Mouse (Mus musculus) skeletal muscle tissue, postnatal 0 days (tissue): ENCODE data around the gene Has1. TPM values are rescaled to one million over a fixed set of nuclear protein-coding genes. Genes with fewer than 3 reads are reported as not detected.

Experiments
- microRNA counts: library from miRNA; unstranded; fragments of <30 nt; microRNA quantifications from one replicate; lab custom pipeline; 2015
- microRNA-seq, 2 experiments: library from miRNA; unstranded; fragments of <30 nt; microRNA quantifications; one replicate each; pipeline ENCODE4; 2016
- polyA plus RNA-seq: library from polyadenylated mRNA; unstranded; fragments of >200 nt; fragmentation: Nextera tagmentation; extraction: Ambion mirVana; gene quantifications from 2 replicates; pipeline ENCODE4 v1.2.1, GENCODE M21; 2015

Gene Has1
- polyA plus RNA-seq: 0.62 TPM in 2 replicates

DNA sequence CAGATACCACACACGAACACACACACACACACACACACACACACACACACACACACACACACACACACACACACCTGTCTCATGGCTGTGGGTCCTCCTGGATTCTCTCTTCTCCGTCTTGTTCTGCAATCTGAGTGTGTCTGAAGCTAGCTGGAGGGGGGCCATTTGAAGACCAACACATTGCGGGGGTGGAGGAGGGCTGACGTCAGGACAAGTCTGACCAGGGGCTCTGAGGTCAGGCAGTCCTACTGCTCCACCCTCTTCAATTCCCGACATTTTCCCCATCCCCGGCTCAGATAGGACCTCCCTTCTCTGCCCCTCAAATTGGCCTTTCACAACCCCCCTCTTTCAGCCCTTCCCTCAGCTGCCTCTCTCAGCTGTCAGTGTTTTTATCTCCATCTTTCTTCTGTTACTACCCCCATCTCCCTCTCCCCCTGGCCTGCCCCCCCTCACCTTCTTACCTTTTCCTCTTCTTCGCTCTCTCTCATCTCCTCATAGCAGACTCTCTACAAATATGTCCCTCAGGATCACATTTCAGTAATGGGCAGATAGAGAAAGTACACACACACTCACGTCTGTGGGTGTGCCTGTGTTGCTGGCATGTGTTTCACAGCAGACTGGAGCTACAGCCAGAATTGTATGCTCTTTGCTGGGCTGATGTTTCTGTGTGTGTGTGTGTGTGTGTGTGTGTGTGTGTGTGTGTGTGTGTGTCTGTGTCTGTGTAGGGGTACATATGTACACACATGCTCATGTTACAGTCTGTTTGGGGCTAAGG, at the start of gene Has1:
Gene Has1, minus strand, starts transcription at position 142 of the 775 bp plus-strand sequence.

DNA sequence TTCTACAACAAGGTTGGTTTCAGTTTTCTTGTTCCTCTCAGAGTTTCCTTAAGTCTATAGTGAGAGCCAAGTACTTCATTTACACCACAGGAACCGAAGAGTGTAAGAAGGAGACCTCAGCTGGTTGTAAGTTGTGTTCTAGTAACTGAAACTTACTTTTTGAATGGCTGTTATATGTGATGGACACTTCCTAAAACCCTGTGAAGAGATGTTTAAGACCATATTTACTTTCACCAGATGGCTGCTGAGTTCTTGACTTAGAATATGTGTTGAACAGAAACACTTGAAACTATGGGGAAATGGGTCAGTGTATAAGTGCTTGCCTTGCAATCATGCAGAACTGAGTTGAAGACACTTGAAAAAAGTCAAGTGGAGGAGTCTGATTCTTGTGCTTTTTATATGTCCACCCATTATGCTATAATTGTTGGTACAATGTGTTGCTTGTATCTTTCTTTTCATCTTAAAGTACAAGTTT, 32.8 kb upstream of the Has1 start, which contains the start of the genes Fpr2 and Fpr3:
Gene Fpr2, plus strand, starts transcription at position 51 of the 475 bp plus-strand sequence.
Gene Fpr3, plus strand, starts transcription at position 79 of the 475 bp plus-strand sequence.

DNA sequence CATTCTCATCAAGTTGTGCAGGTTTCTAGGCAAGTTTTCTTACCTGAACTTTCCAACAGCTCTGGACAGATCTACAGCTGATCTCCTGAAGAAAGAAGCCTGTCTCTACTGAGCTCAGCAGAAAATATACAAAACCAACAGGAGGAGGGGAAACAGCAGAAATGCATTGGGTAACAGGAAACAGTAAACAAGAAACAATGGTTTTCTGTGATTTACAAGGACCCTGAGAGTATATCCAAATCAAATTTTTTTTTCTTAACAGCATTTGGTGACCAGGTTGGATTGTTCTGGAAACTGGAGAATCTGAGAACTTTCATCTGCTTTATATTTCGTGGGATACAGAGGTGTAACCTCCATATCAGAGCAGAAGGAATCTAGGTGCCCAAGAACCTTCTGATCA, 28.8 kb upstream of the Has1 start, which contains the start of gene Fpr1:
Gene Fpr1, minus strand, starts transcription at position 101 of the 400 bp plus-strand sequence.

DNA sequence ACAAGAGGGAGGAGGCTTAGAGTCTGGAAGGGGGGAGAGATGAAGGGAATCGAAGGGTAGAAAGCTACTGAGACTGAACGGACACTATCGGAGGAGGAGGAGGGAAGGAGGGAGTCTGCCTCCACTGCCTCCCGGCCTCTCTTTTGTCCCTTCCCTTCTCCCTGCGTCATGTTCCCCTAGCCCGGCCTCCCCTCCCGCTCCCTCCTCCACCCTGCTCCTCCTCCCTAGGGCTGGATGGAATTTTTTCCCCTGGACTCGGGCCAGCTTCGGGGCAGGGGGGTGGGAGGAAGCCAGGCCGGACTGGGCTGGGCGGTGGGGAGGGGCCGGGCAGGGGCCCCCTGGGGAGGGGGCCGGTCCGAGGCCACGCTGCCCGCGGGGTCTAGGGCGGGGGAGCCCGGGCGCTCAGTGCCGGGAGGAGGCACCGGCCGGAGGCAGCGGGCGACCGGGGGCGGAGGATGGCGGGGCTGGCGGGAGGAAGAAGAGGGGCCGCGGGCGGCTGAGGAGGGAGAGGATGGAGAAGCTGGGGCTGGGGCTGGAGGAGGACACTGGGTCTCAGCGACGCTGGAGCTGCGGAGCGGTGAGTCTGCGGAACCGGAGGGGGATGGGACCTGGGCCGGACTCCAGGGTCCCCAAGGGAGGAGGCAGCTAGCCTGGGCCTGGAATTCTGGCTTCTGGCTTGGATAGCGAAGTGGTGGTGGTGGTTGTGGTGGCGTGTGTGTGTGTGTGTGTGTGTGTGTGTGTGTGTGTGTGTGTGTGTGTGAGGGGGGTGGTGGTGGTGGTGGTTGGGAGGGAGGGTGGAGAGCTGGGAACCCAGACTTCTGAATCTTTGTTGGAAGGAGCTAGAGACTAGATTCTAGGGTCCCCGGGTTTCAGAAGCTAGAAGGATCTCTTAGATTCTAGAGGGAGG, 28.0 kb downstream of the Has1 start, which contains the start of gene Spaca6:
Gene Spaca6, plus strand, starts transcription at position 408 of the 907 bp plus-strand sequence.

MicroRNAs encoded within 50 kb of the gene (microRNA counts, 519-probe panel; counts per million panel counts)
- 6,226 counts per million, percentile 93 among the panel's probes with 10 or more counts for microRNA mmu-let-7e (lab: Ali Mortazavi, UCI)
- 2,197 counts per million, percentile 66 among the panel's probes with 10 or more counts for microRNA mmu-miR-125a-3p (lab: Ali Mortazavi, UCI)
- microRNA mmu-miR-125a-5p (lab: Ali Mortazavi, UCI): 6,806 counts per million, percentile 95 among the panel's probes with 10 or more counts
- 5,283 counts per million, percentile 88 among the panel's probes with 10 or more counts for microRNA mmu-miR-99b (lab: Ali Mortazavi, UCI)

Small RNA genes lying within 50 kb of the gene (microRNA-seq; reads per million reads assigned to microRNA genes)
- gene Gm25927: 0 reads per million in 2 experiments
- gene Mir125a: 1,331 to 2,866 reads per million in 2 experiments
- gene Mir99b: 5,519 to 6,398 reads per million in 2 experiments
- gene Mirlet7e: 0 reads per million in 2 experiments

Other genes with a start within 250 kb of the Has1 start
- gene Lnpep, start 230.2 kb downstream of the Has1 start, polyA plus RNA-seq: 8.3 and 9.9 TPM in 2 replicates
- gene Vmn2r90, start 151.5 kb downstream of the Has1 start, polyA plus RNA-seq: not detected in 2 replicates
- 7.7 and 10.5 TPM in 2 replicates for gene Spaca6, start 28.0 kb downstream of the Has1 start, polyA plus RNA-seq
- 0.54 and 0.73 TPM in 2 replicates for gene Fpr1, start 28.7 kb upstream of the Has1 start, polyA plus RNA-seq
- 0.42 and 0.62 TPM in 2 replicates for gene Fpr2, start 32.6 kb upstream of the Has1 start, polyA plus RNA-seq
- gene Fpr3, start 32.6 kb upstream of the Has1 start, polyA plus RNA-seq: not detected in 2 replicates
- not detected in 2 replicates for gene Fpr-rs4, start 166.5 kb upstream of the Has1 start, polyA plus RNA-seq
- gene Vmn2r124, start 194.2 kb upstream of the Has1 start, polyA plus RNA-seq: not detected in 2 replicates
- gene Vmn2r91, start 229.8 kb upstream of the Has1 start, polyA plus RNA-seq: not detected in 2 replicates